Mouse (Mus musculus): ENCODE data around the gene Sh3bp5l.
"Not testable (repeated sequence)": the region's sequence is repeated elsewhere in the genome, so short reads cannot be mapped to it uniquely, and the experiment has no call there.

Gene Sh3bp5l

GRCm38 (mm10) chr11:58323570-58324340 lies 6.8 kb upstream of the Sh3bp5l start:
- DNase-seq = no peak

DNA sequence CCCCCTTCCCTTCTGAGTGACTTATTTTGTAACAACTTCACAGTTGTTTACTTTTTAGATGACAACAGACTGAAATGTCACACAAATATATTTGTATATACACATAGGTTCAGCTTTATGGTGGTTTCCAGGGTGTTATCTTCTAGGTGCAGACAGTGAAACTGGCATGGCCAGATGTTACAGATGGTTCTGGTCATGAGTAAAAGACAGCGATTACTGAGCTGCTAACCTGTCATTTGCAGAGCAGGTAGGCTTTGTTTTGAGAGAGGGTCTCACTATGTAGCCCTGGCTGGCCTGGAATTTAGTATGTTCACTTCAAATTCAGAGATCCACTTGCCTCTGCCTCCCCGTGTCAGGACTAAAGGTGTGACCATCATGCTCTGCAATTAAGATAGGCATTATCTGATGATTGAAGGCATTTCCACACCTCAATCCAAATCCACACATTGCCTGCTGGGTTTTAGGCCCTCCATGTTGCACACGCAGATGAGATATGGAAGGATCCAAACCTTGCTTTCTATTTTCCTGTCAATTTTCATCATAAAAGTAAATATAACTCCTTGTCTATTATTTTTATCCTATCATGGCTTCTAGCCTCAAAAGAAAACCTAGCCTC lies 5.8 kb upstream of the Sh3bp5l start:
- DNase-seq = no peak

DNA sequence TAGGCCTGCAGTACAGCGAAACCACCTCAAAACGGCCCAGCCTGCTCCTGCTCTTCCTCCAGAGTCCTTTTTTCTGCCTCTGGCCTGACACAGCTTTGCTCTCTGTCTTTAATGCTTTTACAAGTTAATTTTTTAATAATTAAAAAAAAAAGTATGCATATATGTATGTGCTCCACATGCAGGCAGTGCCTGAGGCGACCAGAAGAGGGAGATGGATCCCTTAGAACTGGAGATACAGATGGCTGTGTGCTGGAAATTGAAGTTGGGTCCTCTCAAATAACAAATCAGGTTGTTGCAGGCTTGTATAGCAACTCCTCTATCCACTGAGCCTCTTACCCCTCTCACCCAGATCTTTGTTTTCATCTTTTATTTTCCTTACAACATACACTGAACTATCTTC lies 3.7 kb upstream of the Sh3bp5l start:
- DNase-seq = no peak

DNA sequence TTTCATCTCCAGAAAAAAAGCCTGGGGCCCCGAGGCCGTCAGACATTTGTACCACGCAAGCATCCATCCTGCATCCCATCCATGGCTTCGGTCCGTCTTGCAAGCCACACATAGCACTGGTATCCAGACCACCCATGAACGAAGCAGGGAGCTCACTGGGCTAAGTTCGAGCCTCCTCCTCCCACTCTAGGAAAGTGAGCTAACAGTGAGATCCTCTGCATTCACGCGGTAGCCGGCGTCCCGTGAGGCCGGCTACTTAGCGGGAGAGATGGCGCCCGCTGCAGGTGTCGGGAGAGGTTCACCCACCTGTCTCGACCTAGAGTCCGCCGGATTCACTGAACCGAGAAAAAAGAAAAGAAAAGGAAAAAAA lies 633 bp upstream of the Sh3bp5l start:
- DNase-seq = no peak

DNA sequence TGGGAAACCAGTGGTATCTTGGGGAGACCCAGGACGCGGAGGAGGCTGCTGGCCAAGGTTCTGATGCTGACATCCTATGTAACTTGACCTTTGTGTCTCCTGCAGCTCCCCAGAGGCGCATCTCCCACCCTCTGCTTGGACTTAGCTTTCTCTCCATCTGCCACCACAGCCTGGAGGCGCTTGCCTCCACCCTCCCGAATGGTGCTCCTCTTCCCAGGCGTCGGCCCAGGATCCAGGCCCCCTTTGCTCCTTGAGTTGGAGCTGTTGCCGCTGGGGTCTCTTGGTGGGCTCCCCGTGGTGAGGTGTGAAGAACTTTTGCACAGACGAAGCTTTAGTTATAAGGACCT lies 598 bp downstream of the Sh3bp5l start:
- DNase-seq = no peak

GRCm38 (mm10) chr11:58331546-58331945 lies 1.0 kb downstream of the Sh3bp5l start:
- no peak for DNase-seq

- DNase-seq = no peak
These were observed 4.2 kb downstream of the Sh3bp5l start for GRCm38 (mm10) chr11:58334746-58335145.

DNA sequence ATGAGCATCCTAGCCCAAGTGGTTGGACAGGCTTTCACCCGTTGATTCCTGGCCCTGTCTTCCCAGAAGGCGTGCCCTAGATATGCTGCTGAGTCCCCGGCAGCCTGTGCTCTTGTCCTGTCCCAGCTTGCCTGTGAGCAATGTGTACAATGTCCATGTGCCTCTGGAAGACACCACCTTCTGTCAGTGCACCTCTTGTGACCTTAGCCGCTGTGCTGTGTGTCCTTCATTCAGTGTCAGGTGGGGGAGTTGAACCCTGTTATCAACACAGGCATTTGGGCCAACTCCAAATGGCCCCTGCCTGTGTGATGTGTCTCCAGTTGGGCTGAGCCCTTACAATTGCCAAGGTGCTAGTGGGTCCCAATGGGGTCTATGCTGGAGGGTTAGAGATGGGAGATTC lies 16.2 kb downstream of the Sh3bp5l start:
- no peak for DNase-seq

DNA sequence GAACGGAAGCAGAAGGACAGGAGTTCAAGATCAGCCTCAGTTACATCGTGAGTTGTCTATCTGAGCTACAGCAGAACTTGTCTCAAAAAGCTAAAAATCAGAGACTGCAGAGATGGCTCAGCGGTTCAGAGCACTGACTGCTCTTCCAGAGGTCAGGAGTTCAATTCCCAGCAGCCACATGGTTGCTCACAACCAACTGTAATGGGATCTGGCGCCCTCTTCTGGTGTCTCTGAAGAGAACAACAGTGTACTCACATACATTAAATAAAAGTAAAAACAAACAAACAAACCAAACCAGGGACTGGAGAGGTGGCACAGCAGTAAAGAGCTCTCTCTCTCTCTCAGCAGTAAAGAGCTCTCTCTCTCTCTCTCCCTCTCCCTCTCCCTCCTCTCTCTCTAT lies 20.1 kb downstream of the Sh3bp5l start:
- no peak for DNase-seq

DNA sequence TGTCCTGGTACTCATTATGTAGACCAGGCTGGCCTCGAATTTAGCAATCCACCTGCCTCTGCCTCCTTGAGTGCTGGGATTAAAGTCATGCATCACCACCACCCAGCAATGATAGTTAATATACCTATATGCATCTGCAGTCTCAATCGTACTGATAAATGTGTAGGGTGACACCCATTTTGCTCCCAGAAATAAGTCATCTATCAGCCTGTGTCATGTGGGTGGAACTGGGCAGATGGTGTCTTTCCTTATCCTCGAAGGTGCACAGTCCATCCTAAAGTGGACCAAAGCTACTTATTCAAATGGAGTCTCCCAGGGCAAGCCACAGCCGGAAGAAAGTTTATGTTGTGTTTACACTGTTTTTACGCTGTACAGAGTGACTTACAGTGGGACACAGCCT lies 20.7 kb downstream of the Sh3bp5l start:
- no peak for DNase-seq

DNA sequence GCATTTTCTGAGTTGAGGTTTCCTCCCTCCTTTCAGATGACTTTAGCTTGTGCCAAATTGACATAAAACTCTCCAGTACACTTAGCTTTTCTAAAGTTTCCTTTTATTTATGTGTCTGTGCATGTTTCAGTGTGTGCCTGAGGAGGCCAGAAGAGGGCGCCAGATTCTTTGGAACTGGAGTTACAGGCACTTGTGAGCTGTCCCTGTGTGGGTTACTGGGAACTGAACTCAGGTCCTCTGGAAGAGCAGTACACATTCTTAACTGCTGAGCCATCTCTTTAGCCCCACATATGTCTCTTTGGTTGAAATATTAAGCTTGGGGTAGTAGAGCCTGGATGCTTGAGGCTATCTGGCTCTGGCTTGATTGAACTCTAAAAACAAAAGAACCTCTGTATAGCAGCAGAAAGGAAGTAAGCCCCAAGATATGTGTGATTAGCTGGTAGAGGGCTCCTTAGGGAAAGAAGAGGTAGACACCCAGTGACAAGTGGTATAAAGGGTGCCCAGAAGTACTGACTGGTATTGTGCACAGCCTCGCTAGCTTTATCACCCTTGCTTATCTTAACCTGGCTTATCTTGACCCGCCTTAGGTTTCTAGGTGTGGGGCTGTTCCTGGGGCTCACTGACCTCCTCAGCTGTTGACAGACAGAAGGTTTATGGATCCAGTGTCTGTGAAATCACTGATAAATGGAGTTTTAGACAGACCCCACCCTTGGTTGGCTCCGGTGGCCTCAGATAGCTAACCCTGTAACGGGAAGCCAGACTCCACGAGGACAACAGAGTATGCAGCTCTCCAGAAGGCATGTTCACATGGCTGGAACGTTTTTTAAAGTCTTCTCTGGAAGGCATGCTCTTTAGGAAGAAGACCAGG lies 22.4 kb downstream of the Sh3bp5l start:
- peak; percentile 15 for DNase-seq

DNA sequence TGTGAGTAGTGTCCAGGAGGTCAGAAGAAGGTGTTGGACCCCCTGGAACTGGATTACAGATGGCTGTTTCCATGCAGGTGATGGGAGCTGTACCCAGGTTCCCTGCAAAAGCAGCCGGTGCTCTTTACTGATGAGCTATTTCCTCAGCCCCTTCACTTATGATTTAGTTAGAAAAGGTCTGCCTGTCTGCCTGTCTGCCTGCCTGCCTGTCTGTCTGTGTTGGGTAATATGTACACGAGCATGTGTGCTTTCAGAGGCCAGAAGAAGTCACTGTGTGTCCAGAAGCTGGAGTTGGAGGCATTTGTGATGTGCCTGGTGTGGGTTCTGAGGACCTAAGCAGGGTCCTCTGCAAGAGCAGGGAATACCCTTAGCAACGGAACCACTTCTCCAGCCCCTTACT lies 23.2 kb downstream of the Sh3bp5l start:
- DNase-seq = no peak

GRCm38 (mm10) chr11:58354476-58354875 lies 24.0 kb downstream of the Sh3bp5l start:
- no peak for DNase-seq

DNA sequence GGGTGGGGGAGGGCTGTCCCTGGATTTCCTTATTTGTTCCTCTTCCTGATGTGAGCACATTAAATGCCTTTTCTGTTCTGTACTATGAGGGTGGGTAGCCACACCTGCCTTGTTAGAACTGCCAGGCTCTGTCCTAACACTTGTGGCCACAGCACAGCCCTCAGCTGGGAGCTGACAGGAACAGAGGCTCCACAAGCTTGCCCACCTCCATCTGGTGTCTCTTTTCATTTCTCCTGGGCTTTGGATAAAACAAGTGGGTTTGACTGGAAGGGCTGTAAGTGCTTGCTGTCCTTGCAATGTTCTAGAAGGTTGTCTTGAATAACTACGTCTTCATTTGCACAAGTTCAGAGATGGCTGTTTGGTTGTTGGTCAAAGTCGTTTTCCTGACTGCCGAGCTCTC lies 24.4 kb downstream of the Sh3bp5l start:
- DNase-seq = no peak

- no peak for DNase-seq
These were observed 26.5 kb downstream of the Sh3bp5l start for GRCm38 (mm10) chr11:58357042-58357441.

DNA sequence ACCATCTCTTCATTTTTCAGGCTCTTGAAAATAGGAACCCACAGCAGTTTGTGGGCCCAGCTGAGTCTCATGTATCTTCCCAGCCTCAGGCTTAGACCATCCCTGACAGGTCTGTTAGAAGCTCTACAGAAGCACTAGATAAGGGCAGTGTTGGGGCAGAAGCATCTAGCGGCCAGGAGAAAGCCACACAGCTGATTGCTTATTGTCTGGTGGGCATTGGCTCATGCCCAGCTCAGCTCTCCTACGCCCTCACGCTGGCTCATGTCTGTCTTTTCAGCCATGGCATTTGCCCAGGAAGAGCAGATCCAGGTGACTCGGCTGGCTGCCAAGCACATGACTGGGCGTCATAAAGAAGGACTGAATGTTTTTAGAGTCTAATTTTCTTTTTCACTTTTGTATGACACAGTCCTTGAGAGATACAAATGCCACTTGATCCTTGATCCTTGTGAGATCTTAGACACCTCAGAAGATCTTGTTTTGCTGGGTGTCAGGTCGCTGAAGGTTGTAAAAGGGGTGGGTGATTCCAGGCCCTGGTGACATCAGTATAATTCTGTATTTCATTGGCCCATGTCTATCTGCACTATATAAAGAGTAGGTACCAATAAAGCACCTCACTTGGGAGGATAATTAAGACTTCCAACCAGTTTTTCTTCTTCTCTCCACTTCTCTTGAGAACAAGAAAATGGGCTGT lies 27.5 kb downstream of the Sh3bp5l start:
- no peak for DNase-seq

DNA sequence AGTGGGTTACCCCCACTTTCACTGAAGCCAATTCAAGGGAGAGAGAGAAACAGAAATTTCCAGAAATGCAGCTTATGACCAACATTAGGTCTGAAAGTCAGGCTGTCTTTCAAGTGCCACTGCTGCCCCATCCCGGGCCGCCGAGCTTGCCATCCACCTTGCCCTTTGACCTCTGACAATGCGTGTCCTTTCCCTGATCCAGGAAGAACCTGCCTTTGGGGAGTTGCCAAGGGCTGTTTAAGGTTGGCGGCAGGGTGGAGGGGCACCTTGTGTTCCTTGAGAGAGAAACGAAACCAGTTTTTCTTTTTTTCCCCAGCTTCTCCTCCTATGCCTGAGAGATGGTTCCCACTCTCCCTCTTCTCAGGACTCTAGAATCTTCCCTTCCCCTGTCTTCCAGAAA lies 32.0 kb downstream of the Sh3bp5l start:
- DNase-seq = not testable (repeated sequence)

- DNase-seq = no peak
These were observed 33.9 kb downstream of the Sh3bp5l start for GRCm38 (mm10) chr11:58364454-58364853.

GRCm38 (mm10) chr11:58366191-58366590 lies 35.7 kb downstream of the Sh3bp5l start:
- DNase-seq = not testable (repeated sequence)

DNA sequence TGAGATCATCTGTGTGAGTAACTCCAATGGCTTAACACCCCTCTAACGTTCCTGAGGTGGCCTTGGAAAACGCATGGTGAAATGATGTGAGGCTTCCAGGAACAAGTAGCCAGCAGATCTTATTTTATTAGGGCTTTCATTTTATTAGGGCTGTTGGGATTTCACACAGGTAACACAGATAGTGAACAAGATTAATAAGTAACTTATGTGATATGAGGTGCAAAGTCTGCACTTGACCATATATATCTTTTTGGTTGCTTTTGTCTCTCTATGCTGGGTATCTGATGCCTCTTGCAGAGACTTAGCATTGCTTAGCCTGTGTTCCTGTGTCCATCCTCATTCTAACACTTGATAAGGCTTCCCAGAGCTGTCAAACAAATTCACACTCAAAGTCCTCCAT lies 46.7 kb downstream of the Sh3bp5l start:
- DNase-seq = no peak

- DNase-seq = no peak
These were observed 47.2 kb downstream of the Sh3bp5l start for GRCm38 (mm10) chr11:58377686-58378085.

GRCm38 (mm10) chr11:58378763-58379278 lies 48.3 kb downstream of the Sh3bp5l start, which contains the start of gene Lypd8:
Gene Lypd8 (plus strand): TSS chr11:58379043.
- DNase-seq = no peak

DNA sequence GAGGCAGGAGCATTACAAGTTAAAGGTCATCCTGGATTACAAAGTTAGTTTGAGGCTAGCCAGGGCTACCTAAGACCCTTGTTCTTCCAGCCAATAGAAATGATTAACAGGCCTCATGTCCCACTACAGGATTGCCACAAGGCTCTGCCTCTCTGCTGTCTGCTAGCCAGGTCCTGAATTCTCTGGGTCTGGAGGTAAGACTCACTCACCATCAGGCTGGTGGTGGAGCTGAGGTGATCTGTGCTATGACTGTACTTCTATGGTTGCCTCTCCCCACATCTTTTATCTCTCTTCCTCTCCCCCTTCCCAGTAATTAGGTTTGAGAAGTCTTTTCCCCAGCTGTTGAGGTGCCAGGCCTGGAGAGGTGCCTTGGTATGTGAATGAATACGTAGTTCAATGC lies 49.0 kb downstream of the Sh3bp5l start:
- no peak for DNase-seq

Data from thymus, postnatal 25 days (tissue).